Mouse (Mus musculus) stomach, embryonic 16.5 days (tissue): ENCODE measurements at regions not wholly inside any gene's neighbourhood (a gene's known extent, or its start where the extent isn't known, plus 50 kb on each side); places are given as distances from the start of the nearest gene placed in this dataset.

Source experiments
- ATAC-seq: fragments of 200-750 bp; cut with Nextera tagmentation; 2 replicates; pipeline ENCODE4 v1.8.0; 2017; ENCODE audit warnings: moderate number of reproducible peaks, moderate TSS enrichment; ENCODE audit not compliant: insufficient read depth, low FRiP score
- H3K27ac ChIP-seq: fragments of 300-500 bp; sonication (generic); 2 replicates; pipeline ENCODE4 v1.5.1; 2014; ENCODE audit warnings: low read length
- H3K27me3 ChIP-seq: fragments of 300-500 bp; sonication (generic); 2 replicates; pipeline ENCODE4 v1.6.1; 2014; ENCODE audit warnings: low read length, control low read depth, mixed read lengths; ENCODE audit not compliant: control insufficient read depth, insufficient read depth
- H3K36me3 ChIP-seq: fragments of 300-500 bp; sonication (generic); 2 replicates; pipeline ENCODE4 v1.6.1; 2014; ENCODE audit warnings: low read length; ENCODE audit not compliant: control insufficient read depth, insufficient read depth
- H3K4me1 ChIP-seq: fragments of 300-500 bp; sonication (generic); 2 replicates; pipeline ENCODE4 v1.6.1; 2014; ENCODE audit warnings: low read length, control low read depth, mixed read lengths; ENCODE audit not compliant: control insufficient read depth, insufficient read depth
- H3K4me2 ChIP-seq: fragments of 300-500 bp; sonication (generic); 2 replicates; pipeline ENCODE4 v1.6.1; 2014; ENCODE audit warnings: low read depth, low read length, mixed read lengths
- H3K4me3 ChIP-seq: fragments of 300-500 bp; sonication (generic); replicated peaks from 2 replicates; pipeline ENCODE4 v1.5.1; 2014; ENCODE audit warnings: mild to moderate bottlenecking, low read length
- H3K9ac ChIP-seq: fragments of 300-500 bp; sonication (generic); 2 replicates; pipeline ENCODE4 v1.6.1; 2014; ENCODE audit warnings: low read length
- H3K9me3 ChIP-seq: fragments of 300-500 bp; sonication (generic); replicated peaks from 2 replicates; pipeline ENCODE4 v1.6.1; 2016; ENCODE audit warnings: low read length, control low read depth; ENCODE audit not compliant: control insufficient read depth
- WGBS: fragments of 180-500 bp; shearing (Covaris S2); extraction: QIAGEN DNeasy Blood & Tissue Kit; methylation state at CpG from one replicate; pipeline ENCODE4 v1.1.7; 2014; 5-methylcytosine and 5-hydroxymethylcytosine counted together

GRCm38 (mm10) chr7:111211641-111212040, 128.8 kb upstream of the Eif4g2 start:
- WGBS, result 84% methylated on average over 11 of the region's 11 CpGs
- Histone ChIP-seq H3K36me3 (no peaks in the 10 kb centered on the region), H3K9me3 (no peaks in the 10 kb centered on the region), H3K9ac (no peak overlapping the region), H3K27ac (no peak overlapping the region), H3K4me1 (no peaks in the 10 kb centered on the region), H3K4me3 (no peak overlapping the region), H3K4me2 (no peak overlapping the region), H3K27me3 (no peaks in the 10 kb centered on the region)
- no peak for ATAC-seq

- Histone ChIP-seq H3K9me3 (no peaks in the 10 kb centered on the region), H3K27me3 (no peaks in the 10 kb centered on the region), H3K4me1 (no peaks in the 10 kb centered on the region), H3K4me2 (no peak overlapping the region), H3K4me3 (no peak overlapping the region), H3K36me3 (no peaks in the 10 kb centered on the region), H3K27ac (no peak overlapping the region), H3K9ac (no peak overlapping the region)
- no peak for ATAC-seq
- 83% methylated on average over 8 of the region's 8 CpGs for WGBS
These were observed 127.5 kb upstream of the Eif4g2 start for GRCm38 (mm10) chr7:111210282-111210681.

DNA sequence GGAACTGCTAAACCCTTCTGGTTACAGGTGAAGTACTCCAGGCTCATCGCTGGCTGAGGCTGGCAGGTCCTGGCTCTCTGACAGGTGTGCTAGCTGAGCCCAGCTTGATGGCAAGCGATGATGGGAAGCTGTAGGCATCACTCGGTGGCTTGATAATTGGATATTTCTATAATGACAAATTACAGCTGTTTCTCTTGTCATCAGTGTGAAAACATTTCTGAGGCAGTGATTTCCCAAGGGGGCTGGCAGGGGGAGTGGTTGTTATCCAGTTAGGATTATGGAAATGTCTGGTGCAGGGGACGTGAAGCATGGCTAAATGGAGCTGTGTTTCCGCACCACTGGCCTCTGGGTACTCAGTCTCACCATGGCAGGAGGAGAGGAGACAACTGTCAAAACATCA, 123.0 kb upstream of the Eif4g2 start:
- no peak overlapping the region for H3K27ac ChIP-seq
- no peak for ATAC-seq
- no peak overlapping the region for H3K4me3 ChIP-seq
- no peaks in the 10 kb centered on the region for H3K36me3 ChIP-seq
- no peak overlapping the region for H3K4me2 ChIP-seq
- no peaks in the 10 kb centered on the region for H3K4me1 ChIP-seq
- 71% methylated on average over 5 of the region's 5 CpGs for WGBS
- H3K9ac ChIP-seq, result no peak overlapping the region
- peaks cover 8% of the 10 kb centered on the region; the same call in 1 of the 2 replicates for H3K9me3 ChIP-seq
- H3K27me3 ChIP-seq, result no peaks in the 10 kb centered on the region

DNA sequence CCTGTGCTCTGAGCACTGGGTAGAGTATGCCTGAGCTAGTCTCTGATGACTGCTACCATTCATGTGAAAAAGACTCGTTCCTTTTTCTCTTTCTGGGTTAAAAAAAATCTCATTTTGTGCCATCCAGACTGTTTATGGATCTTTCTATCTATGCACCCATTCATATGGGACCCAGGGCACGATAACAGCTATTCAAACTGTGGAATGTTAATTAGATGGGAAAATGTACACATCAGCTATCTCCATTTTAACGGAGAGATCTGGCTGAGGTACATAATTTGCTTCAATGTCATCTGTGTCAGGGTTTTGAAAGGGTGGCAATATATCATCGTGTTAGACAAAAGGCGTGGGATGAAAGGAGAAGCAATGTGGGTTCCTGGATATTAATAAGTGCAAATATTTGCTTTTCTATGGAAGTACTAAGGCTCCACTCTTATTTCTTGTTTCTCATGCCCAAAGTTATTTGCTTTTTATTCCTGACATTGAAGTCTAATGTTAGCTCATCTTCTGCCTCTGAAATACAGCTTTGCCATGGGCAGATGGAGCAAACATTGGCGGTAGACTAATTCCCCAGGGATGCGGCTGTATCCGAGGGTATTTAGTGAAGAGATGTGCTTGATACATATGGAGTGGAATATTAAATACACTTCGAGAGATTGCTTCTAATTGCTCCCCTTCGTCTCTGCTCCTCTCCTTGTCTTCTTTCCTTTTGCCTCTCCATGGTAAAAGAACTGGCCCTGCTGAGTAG, 116.0 kb upstream of the Eif4g2 start:
- 52% methylated on average over 10 of the region's 10 CpGs for WGBS
- no peak for ATAC-seq
- Histone ChIP-seq H3K9ac (no peak overlapping the region), H3K4me3 (no peak overlapping the region), H3K36me3 (no peaks in the 10 kb centered on the region), H3K4me2 (no peak overlapping the region), H3K27ac (no peak overlapping the region), H3K4me1 (no peaks in the 10 kb centered on the region), H3K27me3 (no peaks in the 10 kb centered on the region), H3K9me3 (0 out of 2 replicates have a peak, but pooled peaks cover 3% of the 10 kb centered on the region)

DNA sequence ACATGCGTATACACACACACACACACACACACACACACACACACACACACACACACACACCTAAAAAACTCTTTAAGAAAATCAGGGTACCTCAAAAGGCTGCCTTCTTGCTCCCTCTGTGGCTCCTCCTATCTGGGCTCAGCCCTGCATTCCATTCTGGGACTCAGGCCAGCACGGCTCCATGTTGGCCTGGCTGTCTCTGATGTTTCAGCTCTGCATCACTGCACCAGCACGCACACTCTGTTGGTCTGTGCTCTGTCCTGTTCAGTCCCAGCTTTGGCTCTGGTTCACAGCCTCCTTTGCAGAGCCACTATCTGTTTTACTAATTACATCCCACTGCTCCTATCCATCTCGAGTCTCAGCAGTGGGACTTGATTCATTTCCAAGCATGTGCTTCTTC, 108.8 kb upstream of the Eif4g2 start:
- H3K36me3 ChIP-seq, result no peaks in the 10 kb centered on the region
- ATAC-seq, result peak; percentile 91
- no peaks in the 10 kb centered on the region for H3K9me3 ChIP-seq
- no peaks in the 10 kb centered on the region for H3K27me3 ChIP-seq
- H3K4me3 ChIP-seq, result no peak overlapping the region
- H3K27ac ChIP-seq, result peak overlapping the region; percentile 31; the same call in 1 of the 2 replicates
- WGBS, result 43% methylated on average over 4 of the region's 4 CpGs
- H3K4me2 ChIP-seq, result no peak overlapping the region
- H3K9ac ChIP-seq, result no peak overlapping the region
- H3K4me1 ChIP-seq, result peaks cover 11% of the 10 kb centered on the region; the same call in 1 of the 2 replicates

- 0 out of 2 replicates have a peak, but pooled peaks have one; percentile 7 for ATAC-seq
- Histone ChIP-seq H3K27me3 (no peaks in the 10 kb centered on the region), H3K9me3 (no peaks in the 10 kb centered on the region), H3K4me3 (no peak overlapping the region), H3K4me1 (peaks cover 11% of the 10 kb centered on the region; the same call in 1 of the 2 replicates), H3K36me3 (no peaks in the 10 kb centered on the region), H3K27ac (no peak overlapping the region), H3K4me2 (no peak overlapping the region), H3K9ac (no peak overlapping the region)
These were observed 108.4 kb upstream of the Eif4g2 start for GRCm38 (mm10) chr7:111191216-111191615.

DNA sequence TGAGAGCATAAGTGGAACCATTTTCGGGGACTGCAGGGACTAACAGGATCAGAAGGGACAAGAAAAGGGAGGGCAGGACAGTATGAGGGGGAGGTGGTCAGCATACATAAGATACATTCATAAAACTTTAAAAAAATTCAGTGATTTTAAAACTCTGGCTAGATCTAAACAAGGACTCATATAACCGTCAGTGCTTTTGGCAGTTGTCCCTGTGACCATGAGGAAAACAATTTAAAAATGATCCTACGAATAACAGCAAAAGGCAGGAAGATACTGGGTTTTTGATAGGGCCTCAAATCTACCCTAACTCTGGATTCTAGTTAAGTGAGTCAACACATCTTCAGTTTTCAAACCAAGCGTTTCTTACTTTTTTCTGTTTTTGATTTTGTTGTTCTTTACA, 106.9 kb upstream of the Eif4g2 start:
- H3K4me3 ChIP-seq, result no peak overlapping the region
- no peak for ATAC-seq
- 63% methylated on average over 4 of the region's 4 CpGs for WGBS
- H3K27ac ChIP-seq, result no peak overlapping the region
- H3K36me3 ChIP-seq, result no peaks in the 10 kb centered on the region
- H3K4me2 ChIP-seq, result no peak overlapping the region
- no peaks in the 10 kb centered on the region for H3K9me3 ChIP-seq
- H3K9ac ChIP-seq, result no peak overlapping the region
- no peaks in the 10 kb centered on the region for H3K27me3 ChIP-seq
- H3K4me1 ChIP-seq, result peaks cover 11% of the 10 kb centered on the region; the same call in 1 of the 2 replicates

DNA sequence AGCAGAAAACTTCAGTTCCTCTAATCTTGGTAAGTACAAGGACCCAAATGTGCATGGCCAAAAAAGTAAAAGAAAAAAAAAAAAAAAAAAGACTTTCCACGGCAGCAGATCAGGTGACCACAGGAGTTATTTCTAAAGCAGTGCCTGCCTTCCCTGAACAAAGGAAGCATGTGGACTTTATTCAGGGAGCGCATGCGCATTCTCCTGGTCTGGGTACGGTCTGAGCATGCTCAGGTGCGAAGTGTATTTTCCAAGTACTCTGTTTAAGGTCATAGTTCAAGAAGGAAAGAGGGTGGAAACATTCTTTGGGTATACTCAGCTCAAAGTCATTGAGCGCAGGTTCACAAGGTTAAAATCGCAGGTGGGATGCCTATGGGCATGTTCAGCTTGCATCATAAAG, 103.1 kb upstream of the Eif4g2 start:
- Histone ChIP-seq H3K36me3 (no peaks in the 10 kb centered on the region), H3K27me3 (no peaks in the 10 kb centered on the region), H3K27ac (no peak overlapping the region), H3K4me1 (0 out of 2 replicates have a peak, but pooled peaks cover 6% of the 10 kb centered on the region), H3K4me3 (no peak overlapping the region), H3K9me3 (no peaks in the 10 kb centered on the region), H3K9ac (no peak overlapping the region), H3K4me2 (no peak overlapping the region)
- no peak for ATAC-seq
- 75% methylated on average over 7 of the region's 7 CpGs for WGBS

DNA sequence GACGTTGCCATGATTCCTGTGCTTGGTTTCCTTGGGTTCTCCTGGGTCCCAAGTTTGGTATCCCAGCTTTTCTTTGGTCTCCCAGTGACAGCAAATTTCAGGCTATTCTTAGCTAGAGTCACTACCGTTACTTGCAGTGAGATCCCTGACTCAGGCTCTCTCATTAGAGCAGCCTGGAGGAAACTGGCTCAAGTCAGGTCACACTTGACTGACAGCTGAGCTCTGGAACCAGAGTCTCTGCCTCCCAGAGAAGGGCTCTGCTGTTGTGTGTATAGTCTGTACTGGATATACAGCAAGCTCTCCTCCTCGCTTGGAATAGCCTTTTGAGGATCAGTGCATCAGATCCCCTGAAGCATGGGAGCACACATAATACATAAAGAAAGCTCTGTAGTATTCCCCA, 100.7 kb upstream of the Eif4g2 start:
- WGBS, result 79% methylated on average over 3 of the region's 3 CpGs
- Histone ChIP-seq H3K27me3 (no peaks in the 10 kb centered on the region), H3K27ac (no peak overlapping the region), H3K4me2 (no peak overlapping the region), H3K9ac (no peak overlapping the region), H3K4me1 (peaks cover 6% of the 10 kb centered on the region; the same call in 1 of the 2 replicates), H3K9me3 (no peaks in the 10 kb centered on the region), H3K36me3 (no peaks in the 10 kb centered on the region), H3K4me3 (no peak overlapping the region)
- ATAC-seq, result no peak
